Mouse (Mus musculus): Measurements from ENCODE around the gene Slc38a3. TPM values are rescaled to one million over a fixed set of nuclear protein-coding genes. Genes with fewer than 3 reads are reported as not detected.

Slc38a3 gene
- polyA plus RNA-seq, 1 experiment from 2014 or later = 0.51 TPM

DNA sequence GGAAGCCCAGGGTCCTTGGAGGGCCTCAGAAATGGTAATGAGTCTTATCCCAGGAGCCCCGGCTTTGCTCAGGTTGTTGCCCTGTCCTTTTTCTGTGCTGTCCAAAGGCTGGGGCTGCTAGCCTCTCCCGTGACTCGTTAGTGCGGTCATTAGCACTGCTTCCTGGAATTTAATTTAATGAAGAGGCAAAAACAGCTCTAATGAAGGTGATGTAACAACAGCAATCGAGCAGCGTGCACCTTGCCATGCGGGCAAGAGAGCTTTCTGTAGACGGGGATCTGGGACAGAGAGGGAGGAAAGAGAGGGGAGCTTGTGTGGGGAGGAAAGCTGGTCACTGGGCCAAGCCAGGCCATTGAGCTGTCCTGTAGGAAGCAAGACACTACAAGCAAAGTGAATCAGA lies 27.7 kb downstream of the Slc38a3 start:
- Histone ChIP-seq H3K27me3 (replicated peaks; ENCODE audit: insufficient read depth, low read length) (no peaks in the 10 kb centered on the region), H3K4me1 (ENCODE audit: insufficient read depth, low read depth, low read length) (peaks cover 10% of the 10 kb centered on the region; the same call in 1 of the 2 replicates), H3K4me3 (ENCODE audit: low read depth, low read length) (no peak overlapping the region), H3K9me3 (ENCODE audit: low read length) (no peaks in the 10 kb centered on the region), H3K4me2 (replicated peaks; ENCODE audit: low read depth, low read length) (no peak overlapping the region), H3K27ac (ENCODE audit: low read length) (no peak overlapping the region), H3K9ac (replicated peaks; ENCODE audit: low read depth) (no peak overlapping the region), H3K36me3 (ENCODE audit: insufficient read depth, low read length) (no peaks in the 10 kb centered on the region)
- ATAC-seq (no peak), DNase-seq (ENCODE audit: low spot score) (no peak)
- 66% methylated on average over 8 of the region's 8 CpGs for WGBS
- TF ChIP-seq CTCF (IDR thresholded peaks at IDR 0.05) (no peak), EP300 (IDR thresholded peaks at IDR 0.05) (no peak)

GRCm38 (mm10) chr9:107640257-107640772 lies 29.0 kb downstream of the Slc38a3 start:
- Histone ChIP-seq H3K9me3 (ENCODE audit: low read length) (no peaks in the 10 kb centered on the region), H3K36me3 (ENCODE audit: insufficient read depth, low read length) (no peaks in the 10 kb centered on the region), H3K4me2 (replicated peaks; ENCODE audit: low read depth, low read length) (no peak overlapping the region), H3K4me1 (ENCODE audit: insufficient read depth, low read depth, low read length) (peaks cover 10% of the 10 kb centered on the region; the same call in 1 of the 2 replicates), H3K27me3 (replicated peaks; ENCODE audit: insufficient read depth, low read length) (no peaks in the 10 kb centered on the region), H3K9ac (replicated peaks; ENCODE audit: low read depth) (no peak overlapping the region), H3K4me3 (ENCODE audit: low read depth, low read length) (no peak overlapping the region), H3K27ac (ENCODE audit: low read length) (no peak overlapping the region)
- ATAC-seq = peak; percentile 32; the same call in 1 of the 2 replicates
- WGBS = 26% methylated on average over 7 of the region's 8 CpGs
- DNase-seq (ENCODE audit: low spot score) = peak; percentile 54
- TF ChIP-seq CTCF (IDR thresholded peaks at IDR 0.05) = peak; percentile 38; the same call in 1 of the 2 replicates
- no peak for TF ChIP-seq EP300 (IDR thresholded peaks at IDR 0.05)

GRCm38 (mm10) chr9:107637070-107637469 lies 32.3 kb downstream of the Slc38a3 start:
- no peak for TF ChIP-seq CTCF (IDR thresholded peaks at IDR 0.05)
- no peak for TF ChIP-seq EP300 (IDR thresholded peaks at IDR 0.05)
- Histone ChIP-seq H3K9me3 (ENCODE audit: low read length) (no peaks in the 10 kb centered on the region), H3K27ac (ENCODE audit: low read length) (no peak overlapping the region), H3K4me2 (replicated peaks; ENCODE audit: low read depth, low read length) (no peak overlapping the region), H3K36me3 (ENCODE audit: insufficient read depth, low read length) (no peaks in the 10 kb centered on the region), H3K27me3 (replicated peaks; ENCODE audit: insufficient read depth, low read length) (no peaks in the 10 kb centered on the region), H3K4me3 (ENCODE audit: low read depth, low read length) (no peak overlapping the region), H3K4me1 (ENCODE audit: insufficient read depth, low read depth, low read length) (peaks cover 9% of the 10 kb centered on the region; the same call in 1 of the 2 replicates), H3K9ac (replicated peaks; ENCODE audit: low read depth) (no peak overlapping the region)
- 43% methylated on average over 7 of the region's 7 CpGs for WGBS
- DNase-seq (ENCODE audit: low spot score) = peak; percentile 36
- no peak for ATAC-seq

DNA sequence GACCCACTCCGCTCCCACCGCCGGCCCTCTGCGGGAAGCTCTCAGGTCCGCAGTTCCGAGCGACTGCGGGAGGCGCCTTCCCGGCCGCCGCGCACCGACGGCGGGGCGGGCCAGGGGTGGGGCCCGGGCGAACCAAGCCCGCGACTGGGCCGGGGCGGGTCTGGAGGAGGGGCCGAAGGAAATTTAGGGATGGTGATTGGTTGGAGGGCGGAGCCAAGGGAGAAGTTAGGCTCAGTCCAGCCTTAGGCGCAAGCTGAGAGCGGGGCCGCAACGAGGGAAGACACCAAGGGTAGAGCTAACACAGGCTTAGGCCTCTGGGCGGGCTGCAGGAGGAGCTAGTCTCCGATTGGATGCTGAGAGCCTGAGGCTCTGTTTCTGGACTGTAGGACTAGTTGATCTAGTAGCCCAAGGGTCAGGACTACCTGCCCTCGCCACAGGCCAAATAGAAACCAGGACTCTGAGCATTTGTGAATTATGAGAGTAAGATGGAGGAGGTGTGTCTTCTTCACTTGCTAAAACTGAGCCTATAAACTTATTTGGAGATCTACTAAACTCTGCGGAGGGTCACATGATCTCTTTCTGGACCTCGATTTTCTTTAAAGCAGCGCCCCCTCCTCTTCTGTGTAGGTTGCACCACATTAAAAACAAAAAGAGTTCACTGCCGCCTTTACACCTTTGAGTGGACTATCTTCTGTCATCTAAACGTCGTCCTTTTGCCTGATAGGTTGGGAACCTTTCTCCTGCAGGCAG lies 33.9 kb downstream of the Slc38a3 start, which contains the start of gene Gnai2:
Gnai2 (minus strand) TSS at position 89 of the 750 bp plus-strand sequence.
- ATAC-seq (peak; percentile 95), DNase-seq (ENCODE audit: low spot score) (peak; percentile 99)
- no peaks in the 10 kb centered on the region for H3K27me3 ChIP-seq (replicated peaks; ENCODE audit: insufficient read depth, low read length)
- TF ChIP-seq CTCF (IDR thresholded peaks at IDR 0.05) (peak; percentile 33; the same call in 1 of the 2 replicates), EP300 (IDR thresholded peaks at IDR 0.05) (no peak)
- no peaks in the 10 kb centered on the region for H3K9me3 ChIP-seq (ENCODE audit: low read length)
- no peaks in the 10 kb centered on the region for H3K36me3 ChIP-seq (ENCODE audit: insufficient read depth, low read length)
- H3K4me3 ChIP-seq (ENCODE audit: low read depth, low read length) = peak within 1 kb of the TSS; percentile 90
- H3K4me2 ChIP-seq (replicated peaks; ENCODE audit: low read depth, low read length) = peak within 1 kb of the TSS; percentile 90
- peak within 1 kb of the TSS; percentile 90 for H3K27ac ChIP-seq (ENCODE audit: low read length)
- H3K9ac ChIP-seq (replicated peaks; ENCODE audit: low read depth) = peak within 1 kb of the TSS; percentile 96
- 3% methylated on average over 37 of the region's 38 CpGs for WGBS
- H3K4me1 ChIP-seq (ENCODE audit: insufficient read depth, low read depth, low read length) = peaks cover 22% of the 10 kb centered on the region

- no peaks in the 10 kb centered on the region for H3K9me3 ChIP-seq (ENCODE audit: low read length)
- no peaks in the 10 kb centered on the region for H3K27me3 ChIP-seq (replicated peaks; ENCODE audit: insufficient read depth, low read length)
- TF ChIP-seq CTCF (IDR thresholded peaks at IDR 0.05) (0 out of 2 replicates have a peak, but pooled peaks have one; percentile 7), EP300 (IDR thresholded peaks at IDR 0.05) (no peak)
- H3K4me1 ChIP-seq (ENCODE audit: insufficient read depth, low read depth, low read length) = peaks cover 25% of the 10 kb centered on the region
- peak overlapping the region; percentile 90 for H3K4me2 ChIP-seq (replicated peaks; ENCODE audit: low read depth, low read length)
- H3K4me3 ChIP-seq (ENCODE audit: low read depth, low read length) = peak overlapping the region; percentile 90
- DNase-seq (ENCODE audit: low spot score) (no peak), ATAC-seq (no peak)
- peak overlapping the region; percentile 96 for H3K9ac ChIP-seq (replicated peaks; ENCODE audit: low read depth)
- 1% methylated on average over 35 of the region's 35 CpGs for WGBS
- no peaks in the 10 kb centered on the region for H3K36me3 ChIP-seq (ENCODE audit: insufficient read depth, low read length)
- peak overlapping the region; percentile 90 for H3K27ac ChIP-seq (ENCODE audit: low read length)
Observed at GRCm38 (mm10) chr9:107634406-107635278, 34.7 kb downstream of the Slc38a3 start.
